Mouse (Mus musculus): Measurements from ENCODE around the gene Srgap1. TPM values are rescaled to one million over a fixed set of nuclear protein-coding genes. Genes with fewer than 3 reads are reported as not detected.

The Srgap1 gene
- polyA plus RNA-seq, 1 experiment from 2014 or later = 2.3 TPM

- 74% methylated on average over 6 of the region's 6 CpGs for WGBS (ENCODE audit: insufficient replicate concordance)
- Histone ChIP-seq H3K4me2 (no peak overlapping the region), H3K9me3 (replicated peaks) (no peaks in the 10 kb centered on the region), H3K4me3 (no peak overlapping the region), H3K9ac (no peak overlapping the region), H3K27me3 (replicated peaks) (no peaks in the 10 kb centered on the region), H3K4me1 (no peaks in the 10 kb centered on the region), H3K36me3 (no peaks in the 10 kb centered on the region), H3K27ac (no peak overlapping the region)
- ATAC-seq = no peak
These were observed 147.4 kb downstream of the Srgap1 start for GRCm38 (mm10) chr10:121899706-121900105.

DNA sequence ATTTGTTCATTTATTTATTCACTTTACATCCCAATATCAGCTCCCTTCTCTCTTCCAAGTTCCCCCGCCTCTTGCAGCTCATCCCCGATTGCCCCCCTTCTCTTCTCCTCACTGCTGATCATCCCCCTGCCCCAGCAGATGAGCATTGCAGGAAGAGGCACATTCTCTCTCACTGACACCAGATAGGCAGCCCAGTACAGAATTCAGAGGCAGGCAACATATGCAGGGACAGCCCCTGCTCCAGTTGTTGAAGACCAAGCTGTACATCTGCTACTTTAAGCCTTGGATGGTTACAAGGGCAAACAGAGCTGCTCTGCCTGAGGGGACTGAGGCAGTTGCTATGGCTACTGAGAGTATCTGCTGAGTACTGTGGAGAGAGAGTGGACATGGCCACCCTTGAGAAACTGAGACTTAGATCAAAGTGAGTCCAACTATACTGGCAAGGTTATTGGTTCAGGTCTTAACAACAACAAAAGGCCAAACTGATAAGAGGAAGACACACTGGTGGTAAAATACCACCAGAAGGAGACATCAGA lies 149.2 kb downstream of the Srgap1 start:
- Histone ChIP-seq H3K9me3 (replicated peaks) (no peaks in the 10 kb centered on the region), H3K4me3 (no peak overlapping the region), H3K4me2 (no peak overlapping the region), H3K27me3 (replicated peaks) (no peaks in the 10 kb centered on the region), H3K4me1 (no peaks in the 10 kb centered on the region), H3K36me3 (no peaks in the 10 kb centered on the region), H3K27ac (no peak overlapping the region), H3K9ac (no peak overlapping the region)
- no peak for ATAC-seq
- 87% methylated on average over 2 of the region's 2 CpGs for WGBS (ENCODE audit: insufficient replicate concordance)

DNA sequence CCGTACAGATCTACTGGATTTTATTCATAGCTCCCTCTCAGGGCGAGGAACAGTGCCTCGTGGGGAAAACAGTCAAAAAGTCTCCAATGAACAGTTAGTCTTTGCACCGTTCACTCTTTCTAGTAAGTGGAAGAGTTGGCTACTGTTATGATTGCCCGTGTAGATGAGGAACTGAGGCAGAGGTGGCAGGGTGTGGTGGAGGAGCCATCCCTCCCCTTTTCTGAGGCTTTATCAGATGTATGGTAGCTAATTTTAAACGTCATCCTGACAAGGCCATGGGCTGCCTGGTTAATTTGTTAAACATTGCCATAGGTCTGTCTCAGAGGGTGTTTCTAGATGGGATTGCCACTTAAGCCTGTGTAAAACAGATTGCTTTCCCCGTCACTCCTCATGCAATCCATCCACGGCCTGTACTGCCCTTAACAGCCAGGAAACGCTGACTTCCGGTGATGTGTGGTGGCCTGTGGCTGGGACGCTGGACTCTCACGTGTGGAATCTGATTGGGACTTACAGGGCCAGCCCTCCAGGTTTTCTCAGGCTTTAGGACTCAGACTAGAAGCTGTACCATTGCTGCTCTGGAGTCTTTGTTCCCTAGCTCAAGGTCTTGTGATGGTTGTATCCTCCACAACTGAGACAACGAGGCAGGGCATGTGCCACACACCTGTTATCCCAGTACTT lies 155.6 kb downstream of the Srgap1 start:
- WGBS (ENCODE audit: insufficient replicate concordance) = 36% methylated on average over 13 of the region's 13 CpGs
- no peak overlapping the region for H3K9ac ChIP-seq
- H3K4me1 ChIP-seq = peaks cover 12% of the 10 kb centered on the region
- no peaks in the 10 kb centered on the region for H3K9me3 ChIP-seq (replicated peaks)
- H3K4me3 ChIP-seq = no peak overlapping the region
- no peaks in the 10 kb centered on the region for H3K27me3 ChIP-seq (replicated peaks)
- no peak for ATAC-seq
- no peak overlapping the region for H3K4me2 ChIP-seq
- no peak overlapping the region for H3K27ac ChIP-seq
- no peaks in the 10 kb centered on the region for H3K36me3 ChIP-seq

DNA sequence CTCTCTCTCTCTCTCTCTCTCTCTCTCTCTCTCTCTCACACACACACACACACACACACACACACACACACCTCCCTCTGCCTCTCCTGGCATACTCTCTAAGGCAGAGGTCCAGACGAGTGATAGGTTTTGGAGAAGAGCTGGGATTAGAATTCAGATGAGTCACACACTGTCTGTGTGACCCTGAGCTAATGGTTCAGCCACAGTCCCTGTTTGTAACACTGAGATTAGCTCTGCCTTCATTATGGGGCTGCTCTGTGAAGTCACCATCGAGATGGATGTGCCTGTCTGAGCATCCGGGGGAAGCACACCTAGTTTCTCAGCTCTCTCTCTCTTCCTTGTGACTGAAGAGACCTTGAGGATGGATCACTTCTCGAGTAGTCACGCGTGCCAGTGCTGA lies 157.1 kb downstream of the Srgap1 start:
- no peaks in the 10 kb centered on the region for H3K27me3 ChIP-seq (replicated peaks)
- peaks cover 12% of the 10 kb centered on the region for H3K4me1 ChIP-seq
- no peak overlapping the region for H3K4me3 ChIP-seq
- no peaks in the 10 kb centered on the region for H3K9me3 ChIP-seq (replicated peaks)
- H3K27ac ChIP-seq = no peak overlapping the region
- H3K4me2 ChIP-seq = no peak overlapping the region
- 52% methylated on average over 6 of the region's 6 CpGs for WGBS (ENCODE audit: insufficient replicate concordance)
- no peaks in the 10 kb centered on the region for H3K36me3 ChIP-seq
- ATAC-seq = no peak
- no peak overlapping the region for H3K9ac ChIP-seq

GRCm38 (mm10) chr10:121886805-121887204 lies 160.3 kb downstream of the Srgap1 start:
- H3K9ac ChIP-seq = no peak overlapping the region
- 17% methylated on average over 6 of the region's 6 CpGs for WGBS (ENCODE audit: insufficient replicate concordance)
- no peak overlapping the region for H3K27ac ChIP-seq
- ATAC-seq = no peak
- no peak overlapping the region for H3K4me2 ChIP-seq
- no peaks in the 10 kb centered on the region for H3K36me3 ChIP-seq
- H3K4me1 ChIP-seq = peaks cover 12% of the 10 kb centered on the region
- no peaks in the 10 kb centered on the region for H3K27me3 ChIP-seq (replicated peaks)
- no peak overlapping the region for H3K4me3 ChIP-seq
- H3K9me3 ChIP-seq (replicated peaks) = no peaks in the 10 kb centered on the region

GRCm38 (mm10) chr10:121885512-121886218 lies 161.4 kb downstream of the Srgap1 start:
- H3K9ac ChIP-seq = no peak overlapping the region
- WGBS (ENCODE audit: insufficient replicate concordance) = 47% methylated on average over 9 of the region's 9 CpGs
- H3K27me3 ChIP-seq (replicated peaks) = no peaks in the 10 kb centered on the region
- H3K4me1 ChIP-seq = 0 out of 2 replicates have a peak, but pooled peaks cover 4% of the 10 kb centered on the region
- no peaks in the 10 kb centered on the region for H3K9me3 ChIP-seq (replicated peaks)
- H3K4me2 ChIP-seq = no peak overlapping the region
- no peak overlapping the region for H3K4me3 ChIP-seq
- H3K36me3 ChIP-seq = no peaks in the 10 kb centered on the region
- ATAC-seq = no peak
- no peak overlapping the region for H3K27ac ChIP-seq

DNA sequence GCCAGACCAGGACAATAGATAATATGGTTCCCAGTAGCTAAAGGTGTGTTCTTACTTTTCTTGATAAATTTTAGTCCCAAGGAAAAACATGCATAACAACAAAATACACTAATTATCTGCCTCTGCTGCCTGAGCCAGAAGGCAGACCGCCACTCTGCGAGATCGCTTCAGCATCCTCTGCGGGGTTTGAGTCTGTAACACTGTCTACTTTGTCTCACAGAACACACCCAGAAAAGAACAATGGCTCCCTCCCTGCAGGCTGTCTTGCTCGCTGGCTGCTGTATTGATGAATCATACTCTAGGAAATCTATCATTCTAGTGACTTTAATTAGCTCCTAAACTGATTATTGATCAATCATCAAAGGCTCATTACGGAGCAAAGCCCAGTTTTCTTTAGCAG lies 164.7 kb downstream of the Srgap1 start:
- 0 out of 2 replicates have a peak, but pooled peaks cover 4% of the 10 kb centered on the region for H3K4me1 ChIP-seq
- H3K27me3 ChIP-seq (replicated peaks) = no peaks in the 10 kb centered on the region
- 68% methylated on average over 6 of the region's 6 CpGs for WGBS (ENCODE audit: insufficient replicate concordance)
- H3K9ac ChIP-seq = no peak overlapping the region
- no peaks in the 10 kb centered on the region for H3K36me3 ChIP-seq
- H3K9me3 ChIP-seq (replicated peaks) = no peaks in the 10 kb centered on the region
- H3K27ac ChIP-seq = no peak overlapping the region
- H3K4me3 ChIP-seq = no peak overlapping the region
- no peak overlapping the region for H3K4me2 ChIP-seq
- ATAC-seq = no peak

DNA sequence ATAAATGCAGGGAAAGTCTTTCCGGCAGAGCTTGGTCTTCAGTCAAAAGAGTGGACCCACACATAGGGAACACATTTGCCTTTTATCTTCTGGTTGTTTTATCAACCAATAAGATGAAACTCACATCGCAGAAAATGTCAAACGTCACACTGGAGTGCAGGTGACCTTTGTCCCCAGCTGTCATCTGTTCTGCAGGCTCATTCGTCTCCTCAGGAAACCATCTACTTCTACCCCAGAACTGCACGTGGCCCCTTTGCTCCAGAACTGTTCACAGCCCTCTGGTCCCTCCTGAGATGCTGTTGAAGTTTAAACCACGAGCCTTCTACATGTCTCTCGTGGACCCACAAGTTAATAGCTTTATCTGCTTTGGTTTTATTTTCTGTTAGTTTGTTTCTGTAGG lies 168.3 kb downstream of the Srgap1 start:
- Histone ChIP-seq H3K27me3 (replicated peaks) (no peaks in the 10 kb centered on the region), H3K4me3 (no peak overlapping the region), H3K4me2 (no peak overlapping the region), H3K9ac (no peak overlapping the region), H3K4me1 (no peaks in the 10 kb centered on the region), H3K36me3 (no peaks in the 10 kb centered on the region), H3K9me3 (replicated peaks) (no peaks in the 10 kb centered on the region), H3K27ac (no peak overlapping the region)
- WGBS (ENCODE audit: insufficient replicate concordance) = 42% methylated on average over 7 of the region's 7 CpGs
- no peak for ATAC-seq

DNA sequence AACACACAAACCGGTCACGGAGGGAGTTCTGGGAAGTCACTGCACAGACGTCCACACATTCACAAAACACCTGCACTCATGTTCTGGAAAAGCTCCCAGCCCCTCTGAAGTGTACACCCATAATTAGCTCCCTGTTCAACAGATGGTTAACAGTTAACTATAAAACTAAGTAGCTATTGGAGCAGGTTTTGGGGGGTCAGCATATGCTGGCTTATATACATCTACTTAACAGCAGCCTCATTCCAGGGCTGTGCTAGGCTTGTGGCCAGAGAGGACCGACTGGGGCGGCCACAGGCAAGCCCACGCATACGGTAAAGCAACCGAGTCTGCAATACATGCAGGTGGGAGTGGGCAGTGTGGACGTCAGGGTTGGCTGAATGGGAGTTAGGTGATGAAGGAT lies 169.2 kb downstream of the Srgap1 start:
- Histone ChIP-seq H3K27me3 (replicated peaks) (no peaks in the 10 kb centered on the region), H3K9me3 (replicated peaks) (no peaks in the 10 kb centered on the region), H3K27ac (no peak overlapping the region), H3K4me2 (no peak overlapping the region), H3K36me3 (no peaks in the 10 kb centered on the region), H3K9ac (no peak overlapping the region), H3K4me3 (no peak overlapping the region), H3K4me1 (0 out of 2 replicates have a peak, but pooled peaks cover 6% of the 10 kb centered on the region)
- no peak for ATAC-seq
- WGBS (ENCODE audit: insufficient replicate concordance) = 76% methylated on average over 9 of the region's 9 CpGs

DNA sequence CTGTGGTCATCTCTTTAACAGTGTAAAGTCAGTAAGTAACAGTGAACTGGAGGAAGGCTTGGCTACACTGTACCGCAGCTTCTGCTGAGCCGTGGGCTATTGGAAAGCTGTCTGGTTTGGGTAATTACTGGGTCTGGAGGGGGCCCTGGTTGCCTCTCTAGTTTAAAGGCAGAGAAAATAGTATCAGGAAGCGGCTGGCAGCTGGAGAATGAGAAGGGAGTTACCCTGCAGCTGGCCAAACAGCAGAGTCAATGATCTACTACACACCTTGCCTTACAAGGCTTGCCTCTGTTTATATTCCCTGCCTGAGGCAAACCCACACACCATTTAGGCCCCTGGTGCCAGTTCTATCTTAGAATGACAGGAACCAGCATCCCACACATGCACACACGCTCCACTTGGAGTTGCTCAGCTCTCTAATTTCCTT lies 174.0 kb downstream of the Srgap1 start:
- Histone ChIP-seq H3K27me3 (replicated peaks) (no peaks in the 10 kb centered on the region), H3K27ac (no peak overlapping the region), H3K4me2 (no peak overlapping the region), H3K36me3 (peaks cover 10% of the 10 kb centered on the region; the same call in 1 of the 2 replicates), H3K9me3 (replicated peaks) (0 out of 2 replicates have a peak, but pooled peaks cover 6% of the 10 kb centered on the region), H3K4me3 (no peak overlapping the region), H3K9ac (no peak overlapping the region), H3K4me1 (0 out of 2 replicates have a peak, but pooled peaks cover 8% of the 10 kb centered on the region)
- no peak for ATAC-seq
- 55% methylated on average over 4 of the region's 4 CpGs for WGBS (ENCODE audit: insufficient replicate concordance)

DNA sequence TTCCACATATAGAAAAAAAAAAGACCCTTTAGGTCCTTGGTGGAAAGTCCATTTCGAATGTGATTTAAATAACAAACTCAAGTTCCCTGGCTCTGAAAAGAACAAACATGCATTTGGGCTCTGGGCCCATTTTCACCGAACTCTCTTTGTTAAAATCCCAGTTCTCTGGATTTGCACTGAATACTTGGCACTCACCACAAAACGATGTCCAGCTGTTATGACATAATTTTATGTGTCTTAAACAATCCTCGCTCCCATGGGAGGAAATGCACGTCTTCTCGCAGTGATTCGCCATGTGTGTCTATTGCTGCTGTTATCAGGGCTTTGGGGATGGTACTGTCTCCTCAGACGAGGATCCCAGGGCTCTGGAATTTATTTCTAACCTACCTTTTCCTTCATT lies 177.2 kb downstream of the Srgap1 start:
- Histone ChIP-seq H3K27ac (no peak overlapping the region), H3K36me3 (peaks cover 10% of the 10 kb centered on the region; the same call in 1 of the 2 replicates), H3K4me2 (no peak overlapping the region), H3K27me3 (replicated peaks) (no peaks in the 10 kb centered on the region), H3K9ac (no peak overlapping the region), H3K4me3 (no peak overlapping the region), H3K9me3 (replicated peaks) (0 out of 2 replicates have a peak, but pooled peaks cover 6% of the 10 kb centered on the region), H3K4me1 (0 out of 2 replicates have a peak, but pooled peaks cover 8% of the 10 kb centered on the region)
- WGBS (ENCODE audit: insufficient replicate concordance) = 76% methylated on average over 8 of the region's 8 CpGs
- ATAC-seq = no peak

GRCm38 (mm10) chr10:121868255-121868654 lies 178.9 kb downstream of the Srgap1 start:
- no peaks in the 10 kb centered on the region for H3K27me3 ChIP-seq (replicated peaks)
- no peak overlapping the region for H3K4me2 ChIP-seq
- H3K9ac ChIP-seq = no peak overlapping the region
- H3K4me1 ChIP-seq = 0 out of 2 replicates have a peak, but pooled peaks cover 5% of the 10 kb centered on the region
- WGBS (ENCODE audit: insufficient replicate concordance) = 77% methylated on average over 3 of the region's 3 CpGs
- no peak for ATAC-seq
- H3K36me3 ChIP-seq = peaks cover 10% of the 10 kb centered on the region; the same call in 1 of the 2 replicates
- H3K9me3 ChIP-seq (replicated peaks) = 0 out of 2 replicates have a peak, but pooled peaks cover 6% of the 10 kb centered on the region
- no peak overlapping the region for H3K4me3 ChIP-seq
- no peak overlapping the region for H3K27ac ChIP-seq
